Mouse (Mus musculus): ENCODE measurements around the gene Foxj2.

Gene Foxj2

GRCm38 (mm10) chr6:122819306-122820070, at the start of gene Foxj2:
TSS of gene Foxj2 (plus strand) at chr6:122819914.
- DNase-seq (ENCODE audit: low read depth, low spot score), result peak; percentile 41

- no peak for DNase-seq (ENCODE audit: low read depth, low spot score)
Observed at GRCm38 (mm10) chr6:122770760-122771315, 48.9 kb upstream of the Foxj2 start.

DNA sequence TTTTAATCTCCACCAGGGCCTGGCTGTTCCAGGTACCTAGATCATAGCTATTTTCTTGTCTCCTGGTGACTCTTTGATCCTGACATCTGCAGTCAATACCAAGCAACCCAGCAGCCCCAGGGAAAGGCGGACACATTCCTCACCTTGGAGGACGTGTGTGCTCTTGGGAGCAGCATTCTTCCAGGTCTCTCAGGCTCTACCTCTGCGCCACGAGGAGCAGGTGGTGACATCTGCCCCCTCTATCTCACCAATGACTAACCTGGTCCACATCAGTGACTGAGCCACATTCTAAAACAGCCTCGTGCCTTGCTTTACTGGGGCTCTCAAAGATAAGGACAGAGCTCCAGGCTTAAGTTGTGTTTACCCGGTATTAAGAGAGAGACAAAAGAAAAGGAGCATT, 47.0 kb upstream of the Foxj2 start:
- no peak for DNase-seq (ENCODE audit: low read depth, low spot score)

DNA sequence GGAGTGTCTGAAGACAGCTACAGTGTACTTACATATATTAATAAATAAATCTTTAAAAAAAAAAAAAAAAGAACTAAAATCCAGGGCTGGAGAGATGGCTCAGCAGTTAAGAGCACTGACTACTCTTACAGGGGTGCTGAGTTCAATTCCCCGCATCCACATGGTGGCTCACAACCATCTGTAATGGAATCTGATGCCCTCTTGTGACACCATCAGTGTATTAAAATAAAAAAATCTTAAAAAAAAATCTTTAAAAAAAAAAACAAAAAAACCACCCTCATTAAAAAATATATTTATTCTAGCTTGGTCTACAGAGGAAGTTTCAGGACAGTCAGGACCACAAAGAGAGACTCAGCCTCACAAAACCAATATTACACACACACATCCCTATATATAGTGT, 45.4 kb upstream of the Foxj2 start:
- DNase-seq (ENCODE audit: low read depth, low spot score), result no peak

GRCm38 (mm10) chr6:122776040-122776439, 43.7 kb upstream of the Foxj2 start:
- DNase-seq (ENCODE audit: low read depth, low spot score), result no peak

- DNase-seq (ENCODE audit: low read depth, low spot score), result no peak
Observed at GRCm38 (mm10) chr6:122779916-122780315, 39.8 kb upstream of the Foxj2 start.

DNA sequence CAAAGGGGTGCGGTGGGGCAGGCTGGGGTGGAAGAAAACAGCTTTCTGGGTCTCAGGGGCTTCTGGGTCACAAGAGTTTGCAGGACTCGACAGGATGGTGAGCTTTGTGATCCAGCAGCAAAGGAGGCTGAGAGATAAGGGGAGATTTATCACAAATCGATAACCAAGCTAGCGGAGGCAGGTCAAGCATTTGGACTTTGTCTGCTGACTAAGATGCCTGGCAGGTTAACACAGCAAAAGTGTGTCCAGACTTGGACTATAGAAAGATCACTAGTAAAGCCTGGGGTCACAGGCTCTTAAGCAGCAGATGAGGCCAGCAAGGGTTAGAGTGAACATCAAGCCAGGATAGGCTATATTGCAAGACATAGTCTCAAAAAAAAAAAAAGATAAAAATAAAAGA, 38.5 kb upstream of the Foxj2 start:
- no peak for DNase-seq (ENCODE audit: low read depth, low spot score)

DNA sequence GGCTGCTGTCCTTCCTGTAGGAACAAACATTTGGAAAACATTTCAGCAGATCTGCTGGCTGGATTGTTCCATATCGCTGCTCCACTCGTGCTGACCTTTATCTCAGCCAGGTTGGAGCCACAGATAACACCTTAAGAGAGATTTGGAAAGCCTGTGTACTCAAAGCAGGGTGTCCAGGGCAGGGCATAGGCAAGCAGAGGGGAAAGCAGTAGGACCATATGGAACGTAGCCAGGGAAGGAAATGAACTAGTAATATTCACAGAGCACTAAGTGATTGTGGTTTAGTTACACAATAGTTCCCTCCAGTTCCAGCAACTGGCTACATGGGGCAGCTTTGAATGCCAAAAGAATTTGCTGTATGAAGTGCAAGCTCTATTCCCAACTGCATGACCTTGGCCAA, 37.5 kb upstream of the Foxj2 start:
- no peak for DNase-seq (ENCODE audit: low read depth, low spot score)

GRCm38 (mm10) chr6:122784866-122785265, 34.8 kb upstream of the Foxj2 start:
- DNase-seq (ENCODE audit: low read depth, low spot score), result no peak

GRCm38 (mm10) chr6:122786275-122786674, 33.4 kb upstream of the Foxj2 start:
- DNase-seq (ENCODE audit: low read depth, low spot score), result peak; percentile 68

GRCm38 (mm10) chr6:122795254-122795935, 24.3 kb upstream of the Foxj2 start:
- no peak for DNase-seq (ENCODE audit: low read depth, low spot score)

- DNase-seq (ENCODE audit: low read depth, low spot score), result no peak
Observed at GRCm38 (mm10) chr6:122800640-122801300, 18.9 kb upstream of the Foxj2 start.

GRCm38 (mm10) chr6:122801301-122801800, 18.4 kb upstream of the Foxj2 start, which contains the start of gene Slc2a3:
TSS of gene Slc2a3 (minus strand) at chr6:122801640.
- DNase-seq (ENCODE audit: low read depth, low spot score), result peak; percentile 58

GRCm38 (mm10) chr6:122801801-122802514, 17.8 kb upstream of the Foxj2 start:
- peak; percentile 36 for DNase-seq (ENCODE audit: low read depth, low spot score)

DNA sequence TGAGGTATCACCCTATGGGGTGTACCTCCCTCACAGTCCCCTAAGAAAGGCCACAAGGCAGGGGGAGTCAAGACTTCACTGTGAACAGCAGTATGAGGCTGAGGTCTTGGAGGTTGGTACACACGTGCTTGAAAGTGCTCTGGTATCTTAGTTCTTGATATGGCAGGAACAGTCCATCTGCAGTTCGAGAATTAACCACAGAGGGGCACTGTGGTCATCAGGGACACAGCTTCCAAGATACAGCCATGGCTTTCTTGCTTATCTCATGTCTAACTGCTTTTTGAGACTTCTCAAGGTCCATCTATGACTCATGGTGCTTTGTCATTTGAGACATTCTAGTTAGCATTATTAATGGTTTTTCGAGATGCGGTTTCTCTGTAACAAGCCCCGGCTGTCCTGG, 15.3 kb upstream of the Foxj2 start:
- DNase-seq (ENCODE audit: low read depth, low spot score), result peak; percentile 70

GRCm38 (mm10) chr6:122810022-122810614, 9.6 kb upstream of the Foxj2 start:
- peak; percentile 27 for DNase-seq (ENCODE audit: low read depth, low spot score)

- DNase-seq (ENCODE audit: low read depth, low spot score), result peak; percentile 99
Observed at GRCm38 (mm10) chr6:122810615-122811279, 9.0 kb upstream of the Foxj2 start.

GRCm38 (mm10) chr6:122811280-122811652, 8.4 kb upstream of the Foxj2 start:
- peak; percentile 84 for DNase-seq (ENCODE audit: low read depth, low spot score)

- DNase-seq (ENCODE audit: low read depth, low spot score), result peak; percentile 68
Observed at GRCm38 (mm10) chr6:122811771-122812600, 7.7 kb upstream of the Foxj2 start.
